Mouse (Mus musculus): ENCODE measurements at regions not wholly inside any gene's neighbourhood (a gene's known extent, or its start where the extent isn't known, plus 50 kb on each side); places are given as distances from the start of the nearest gene placed in this dataset.
"Not testable (repeated sequence)": the region's sequence is repeated elsewhere in the genome, so short reads cannot be mapped to it uniquely, and the experiment has no call there.

DNA sequence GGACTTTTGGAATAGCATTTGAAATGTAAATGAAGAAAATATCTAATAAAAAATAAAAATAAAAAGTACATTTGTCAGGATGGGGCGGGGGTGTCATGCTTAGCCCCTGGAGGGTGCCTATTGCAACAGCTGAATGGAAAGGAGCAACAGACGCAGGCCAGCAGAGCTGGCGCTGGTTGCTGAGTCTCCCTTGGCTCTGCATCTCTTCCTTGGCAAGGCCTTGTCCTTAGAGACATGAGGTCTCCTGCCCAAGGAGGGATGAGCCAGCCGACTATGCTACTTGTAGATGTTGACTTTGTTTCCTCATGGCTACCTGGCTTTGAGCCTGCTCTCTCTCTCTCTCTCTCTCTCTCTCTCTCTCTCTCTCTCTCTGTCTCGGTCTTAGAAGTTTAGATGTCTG is 166.4 kb downstream of the Opa1 start:
- no peak for DNase-seq (ENCODE audit: extremely low spot score)

DNA sequence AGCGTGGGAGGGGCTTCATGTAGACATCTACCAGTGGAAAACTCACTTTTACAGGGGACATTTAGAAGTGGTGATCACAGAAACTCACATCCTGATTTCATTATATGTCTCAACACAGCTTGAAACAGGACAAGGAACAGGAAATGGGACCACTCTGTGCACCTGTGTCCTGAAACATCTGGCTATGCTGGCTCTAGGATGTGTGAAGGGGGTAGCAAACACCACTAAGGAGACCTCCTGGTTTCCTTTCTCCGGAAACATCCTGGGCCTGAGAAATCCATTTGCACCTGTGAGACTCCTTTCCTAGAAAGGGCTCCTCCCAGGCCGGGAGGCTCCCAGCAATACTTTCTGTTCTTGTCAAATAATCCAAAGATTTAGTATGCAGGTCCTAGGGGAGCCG is 167.1 kb downstream of the Opa1 start:
- DNase-seq (ENCODE audit: extremely low spot score): no peak

DNA sequence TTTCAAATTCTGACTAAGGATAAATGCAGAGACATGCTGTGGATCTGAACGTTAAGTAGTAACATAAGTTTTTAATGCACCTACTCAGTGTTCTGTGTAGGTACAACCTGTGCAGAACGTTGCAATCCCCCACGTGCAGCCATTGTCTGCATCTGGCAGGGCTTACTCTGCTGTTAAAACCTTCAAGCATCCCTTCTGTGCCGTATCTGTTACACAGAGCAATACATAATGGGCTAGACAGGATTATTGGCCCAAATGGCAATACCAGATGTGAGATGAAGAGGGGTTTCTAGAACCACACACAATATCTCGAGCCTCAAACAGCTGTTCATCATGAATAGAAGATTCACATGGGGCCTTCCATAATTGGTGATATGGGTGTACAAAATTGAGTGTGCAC is 170.0 kb downstream of the Opa1 start:
- no peak for DNase-seq (ENCODE audit: extremely low spot score)

DNA sequence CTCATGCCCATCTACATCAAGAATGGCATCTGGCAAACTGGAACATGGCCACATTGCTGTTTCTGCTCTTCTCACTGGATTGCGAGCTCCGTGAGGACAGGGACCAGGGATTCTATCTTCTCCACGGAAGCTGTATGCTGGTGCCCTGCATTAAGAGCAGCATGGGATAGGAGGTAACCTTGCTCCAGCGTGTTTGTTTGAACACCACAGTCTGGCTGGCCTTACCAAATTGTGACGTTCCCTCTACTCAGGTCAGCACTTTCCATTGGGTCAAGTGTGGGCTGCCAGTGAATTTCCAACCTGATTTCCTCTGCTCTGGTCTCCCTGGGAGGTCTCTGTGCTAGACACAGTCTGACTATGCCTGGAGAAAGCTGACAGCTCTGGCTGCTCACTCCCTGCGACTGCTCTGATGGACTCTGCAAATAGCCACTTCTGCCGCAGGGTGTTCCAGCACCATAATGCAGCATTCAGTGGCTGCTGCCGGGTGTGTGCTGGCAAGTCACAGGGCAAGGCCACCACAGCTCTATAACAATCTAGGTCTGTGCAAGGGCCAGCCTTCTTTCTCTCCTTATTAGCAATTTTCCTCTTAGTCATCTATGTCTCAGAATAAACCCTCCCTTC is 175.6 kb downstream of the Opa1 start:
- no peak for DNase-seq (ENCODE audit: extremely low spot score)

DNA sequence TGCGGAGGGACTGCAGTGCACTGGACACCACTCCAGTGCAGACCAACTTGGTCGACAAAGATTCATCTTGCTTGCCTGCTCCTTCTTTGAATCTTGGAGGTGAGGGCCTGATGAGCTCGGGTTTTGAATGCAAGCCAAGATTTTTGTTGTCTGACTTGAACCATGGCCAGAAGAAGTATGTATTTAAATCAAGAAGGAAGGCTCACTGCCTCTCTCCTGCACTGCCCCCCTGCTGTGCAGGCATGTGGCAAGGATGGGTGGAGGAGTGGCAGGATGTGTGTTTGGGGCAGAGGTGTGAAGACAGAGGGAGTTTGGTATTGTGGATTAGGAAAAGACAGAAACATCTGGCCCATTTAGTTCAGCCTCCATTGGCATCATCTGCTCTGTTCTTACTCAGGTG is 179.1 kb downstream of the Opa1 start:
- DNase-seq (ENCODE audit: extremely low spot score): no peak

DNA sequence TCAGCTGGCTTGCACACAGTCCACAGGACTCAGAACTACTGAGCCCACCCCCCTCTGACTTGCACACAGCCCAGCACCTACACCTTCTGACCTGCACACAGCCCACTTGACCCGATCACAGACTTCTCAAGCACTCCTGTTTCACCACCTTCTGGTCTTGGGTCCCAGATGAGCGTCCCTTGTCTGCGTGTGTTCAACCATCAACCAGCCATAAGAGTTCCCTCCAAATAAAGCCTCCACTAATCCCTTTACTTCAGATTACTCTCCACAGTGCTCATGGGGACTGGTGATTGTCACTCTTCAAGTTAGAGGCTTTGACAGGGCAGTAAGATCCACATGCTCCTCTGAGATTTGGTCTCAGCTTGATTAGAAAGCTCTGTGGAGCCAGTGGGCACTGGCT is 180.3 kb downstream of the Opa1 start:
- DNase-seq (ENCODE audit: extremely low spot score): no peak

DNA sequence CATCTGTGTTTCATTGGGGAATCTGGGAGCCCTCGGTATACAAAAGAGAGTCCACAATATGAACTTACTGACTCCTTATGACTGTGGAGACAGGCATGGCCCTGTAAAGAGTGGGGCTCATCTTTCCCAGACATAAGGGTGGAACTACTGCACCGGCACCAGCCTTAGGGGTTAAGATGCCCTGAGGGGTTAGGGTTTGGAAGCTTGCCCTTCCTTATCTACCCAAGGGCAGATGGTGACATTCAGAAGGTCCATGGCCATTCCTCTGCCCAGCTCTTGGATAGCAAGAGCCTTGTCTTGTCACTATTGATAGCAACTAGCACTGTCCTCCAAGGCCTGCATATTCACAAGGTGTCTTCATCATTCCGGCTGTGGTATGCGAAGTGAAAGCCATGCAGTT is 181.5 kb downstream of the Opa1 start:
- DNase-seq (ENCODE audit: extremely low spot score): no peak

DNA sequence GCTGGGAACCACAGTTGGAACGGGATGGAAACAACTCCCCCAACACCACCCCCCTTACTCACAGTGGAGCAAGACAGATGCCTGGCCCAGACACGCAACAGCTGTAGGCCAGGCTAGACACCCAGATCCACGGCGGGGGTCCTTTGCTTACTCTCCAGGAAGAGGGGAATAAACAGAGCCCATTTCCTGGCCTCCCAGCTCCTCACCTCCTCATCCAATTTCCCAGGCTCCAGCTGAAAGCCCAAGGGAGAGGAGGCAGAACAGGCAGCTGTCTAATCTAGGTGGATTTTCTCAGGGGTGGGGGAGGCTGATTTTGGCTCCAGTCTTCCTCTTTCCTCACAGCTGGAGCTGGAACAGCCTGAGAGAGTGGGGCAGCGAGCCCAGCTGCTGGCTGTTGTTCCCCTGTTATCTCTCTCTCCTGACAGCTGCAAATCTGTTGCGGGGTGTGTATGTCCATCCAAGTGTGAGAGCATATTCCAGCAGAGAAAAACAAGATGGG is 182.7 kb downstream of the Opa1 start:
- no peak for DNase-seq (ENCODE audit: extremely low spot score)

DNA sequence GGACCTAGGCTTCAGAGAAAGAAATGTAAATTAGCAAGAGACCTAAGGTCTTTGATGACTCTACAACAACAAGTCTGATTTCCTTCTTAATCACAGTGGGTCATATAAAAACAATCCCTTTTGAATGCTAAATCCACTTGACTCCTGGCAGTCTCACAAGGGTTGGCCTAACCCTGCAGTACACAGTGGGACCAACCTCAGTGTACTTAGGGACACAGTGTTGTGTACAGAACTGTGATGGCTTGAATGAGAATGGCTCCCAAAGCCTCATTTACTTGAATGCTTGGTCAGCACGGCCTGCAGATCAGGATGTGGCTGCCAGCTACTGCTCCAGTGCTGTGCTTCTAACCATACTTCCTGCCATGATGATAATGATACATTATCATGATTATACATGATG is 185.2 kb downstream of the Opa1 start:
- no peak for DNase-seq (ENCODE audit: extremely low spot score)

DNA sequence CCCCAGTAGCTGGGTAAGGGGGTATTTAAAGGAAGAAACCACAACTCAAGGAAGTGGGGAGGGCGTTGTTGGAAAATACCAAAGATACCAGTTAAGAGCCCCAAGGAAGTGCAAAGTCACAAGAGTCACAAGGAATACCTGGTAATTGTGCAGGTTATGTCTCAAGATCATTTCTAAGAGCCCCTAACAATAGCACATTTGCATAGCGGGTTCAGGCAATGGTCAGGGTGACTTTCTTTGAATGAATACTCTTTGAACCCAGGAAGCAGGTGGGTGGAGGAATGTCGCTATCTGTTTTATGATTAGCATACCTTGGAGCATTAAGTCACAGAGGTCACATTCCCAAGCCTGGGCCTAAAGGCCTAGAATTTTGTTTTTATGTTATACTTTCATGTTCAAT is 186.7 kb downstream of the Opa1 start:
- DNase-seq (ENCODE audit: extremely low spot score): not testable (repeated sequence)

DNA sequence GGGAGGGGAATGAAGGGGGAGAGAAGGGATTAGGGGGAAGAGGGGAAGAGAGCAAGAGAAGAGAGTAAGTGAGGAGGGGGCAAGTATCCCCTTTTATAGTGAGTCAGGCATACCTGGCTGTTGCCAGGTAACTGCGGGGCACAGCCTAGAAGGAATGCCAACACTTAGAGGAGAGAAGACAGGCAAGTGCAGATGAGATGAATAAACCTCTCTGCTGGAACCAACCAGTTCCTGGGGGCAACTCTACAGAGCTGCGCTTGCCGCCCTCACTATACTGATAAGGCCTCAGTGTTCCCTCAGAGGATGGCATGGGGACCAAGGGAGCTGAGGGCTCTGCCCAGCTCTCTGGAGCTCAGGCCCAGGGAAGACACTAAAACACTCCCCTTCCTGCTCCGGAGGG is 192.2 kb downstream of the Opa1 start:
- no peak for DNase-seq (ENCODE audit: extremely low spot score)

DNA sequence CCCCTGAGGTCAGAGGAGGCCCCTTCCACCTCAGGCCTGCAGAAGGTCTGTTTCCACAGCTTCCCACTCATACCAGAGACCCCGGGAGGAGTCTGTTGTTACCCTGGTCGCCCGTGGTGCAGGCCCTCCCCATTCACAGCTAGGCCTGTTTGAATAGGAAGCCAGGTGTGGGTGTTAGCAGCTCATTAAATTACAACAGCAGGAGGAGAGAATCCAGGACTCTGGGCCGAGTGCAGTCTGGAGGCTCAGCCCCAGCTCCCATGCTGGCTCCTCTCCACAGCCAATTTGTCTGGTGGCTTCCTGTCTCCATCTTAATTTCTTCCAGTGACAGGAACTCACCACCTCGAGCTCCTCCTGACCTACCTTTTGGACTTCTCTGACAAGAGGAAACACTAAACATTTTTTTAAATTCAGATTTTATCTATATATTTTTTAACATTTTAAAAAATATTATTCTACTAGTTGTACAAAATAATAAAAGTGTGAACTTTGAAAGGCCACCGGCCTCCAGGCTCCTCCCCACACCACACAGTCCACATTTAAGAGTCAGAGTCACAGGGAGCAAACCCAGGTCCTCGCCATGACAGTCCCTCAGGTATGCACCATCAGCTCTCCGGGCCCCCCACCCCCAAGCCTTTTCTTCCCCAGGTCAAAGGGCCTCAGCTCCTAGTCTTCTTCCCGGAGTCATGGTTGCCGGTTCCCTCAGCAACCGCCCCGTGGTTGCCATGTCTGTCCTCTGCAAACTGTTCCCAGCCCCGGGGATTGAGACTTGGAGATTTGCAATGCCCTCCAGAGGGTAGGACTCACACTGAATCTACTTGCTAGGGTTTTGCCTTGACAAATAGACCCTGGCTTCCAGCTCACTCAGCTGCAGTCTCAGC is 192.8 kb downstream of the Opa1 start:
- no peak for DNase-seq (ENCODE audit: extremely low spot score)

DNA sequence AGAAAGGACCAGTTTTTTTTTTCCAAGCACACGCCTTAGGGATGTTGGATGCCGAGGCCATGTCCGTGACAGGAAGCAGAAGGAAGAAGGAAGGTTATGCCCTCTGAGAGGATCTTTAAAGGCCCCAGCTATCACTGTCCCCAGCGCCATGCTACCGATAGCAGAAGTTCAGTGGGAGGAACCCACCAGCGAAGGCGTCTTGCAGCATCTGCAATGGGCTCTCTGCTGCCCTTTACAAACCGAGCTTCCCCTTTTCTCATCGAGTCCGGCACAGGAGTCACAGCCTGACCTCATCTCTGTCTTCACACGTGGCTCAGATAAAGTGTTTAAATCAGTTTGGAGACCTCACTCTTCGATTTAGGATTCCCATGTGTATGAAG is 193.5 kb downstream of the Opa1 start:
- DNase-seq (ENCODE audit: extremely low spot score): no peak

DNA sequence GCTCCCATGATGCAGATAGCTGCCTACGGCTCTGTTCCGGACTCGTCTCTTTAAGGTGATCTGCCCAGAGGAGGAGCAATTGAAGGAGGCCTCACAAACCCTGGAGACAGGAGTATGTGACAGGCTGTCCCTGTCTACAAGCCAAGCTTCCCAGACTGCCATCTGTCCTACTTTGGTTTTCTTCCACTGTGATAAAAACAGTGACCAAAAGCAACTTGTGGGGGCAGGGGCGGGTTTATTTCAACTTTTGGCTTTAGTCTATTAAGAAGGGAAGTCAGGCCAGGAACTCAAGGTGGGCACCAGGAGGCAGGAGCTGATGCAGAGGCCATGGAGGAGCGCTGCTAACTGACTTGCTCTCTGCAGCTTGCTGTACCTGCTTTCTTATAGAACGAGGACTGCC is 193.9 kb downstream of the Opa1 start:
- no peak for DNase-seq (ENCODE audit: extremely low spot score)

DNA sequence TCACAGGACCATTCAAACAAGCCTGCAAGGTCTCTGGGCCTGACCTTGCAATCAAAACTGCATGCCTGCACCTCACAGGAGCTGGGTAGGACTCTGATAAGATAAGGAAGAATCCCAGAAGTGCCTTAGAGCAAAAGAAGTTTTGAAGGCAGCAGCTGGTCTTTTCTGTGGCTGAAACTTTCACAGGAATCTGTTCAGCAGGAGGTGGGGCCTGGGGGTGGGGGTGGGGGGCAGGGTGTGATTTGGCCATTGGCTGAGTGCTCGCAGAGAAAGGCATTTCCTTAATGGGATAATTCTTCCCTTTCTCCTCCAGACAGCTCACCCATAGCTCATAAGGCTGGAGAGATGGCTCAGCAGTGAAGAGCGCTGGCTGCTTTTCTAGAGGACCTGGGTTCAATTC is 195.8 kb downstream of the Opa1 start:
- no peak for DNase-seq (ENCODE audit: extremely low spot score)

DNA sequence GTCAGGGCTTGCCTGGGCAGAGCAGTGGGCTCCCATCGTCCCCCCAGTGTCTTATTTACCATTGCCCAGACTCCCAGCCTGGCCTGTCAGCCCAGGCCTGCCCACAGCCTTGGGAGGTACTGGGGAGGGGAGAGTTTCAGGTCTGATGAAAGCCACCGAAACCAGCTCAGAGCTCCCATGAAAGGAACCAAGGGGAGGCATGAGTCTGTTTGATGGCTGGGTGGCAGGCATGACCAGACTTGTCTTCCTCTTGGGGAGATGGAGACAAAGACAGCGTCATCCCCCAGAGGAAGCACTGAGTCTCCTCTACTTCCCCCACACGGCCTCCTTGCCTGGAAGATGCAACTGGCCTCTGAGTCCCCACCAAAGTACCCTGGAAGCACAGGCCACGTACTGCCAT is 196.7 kb downstream of the Opa1 start:
- DNase-seq (ENCODE audit: extremely low spot score): no peak

DNA sequence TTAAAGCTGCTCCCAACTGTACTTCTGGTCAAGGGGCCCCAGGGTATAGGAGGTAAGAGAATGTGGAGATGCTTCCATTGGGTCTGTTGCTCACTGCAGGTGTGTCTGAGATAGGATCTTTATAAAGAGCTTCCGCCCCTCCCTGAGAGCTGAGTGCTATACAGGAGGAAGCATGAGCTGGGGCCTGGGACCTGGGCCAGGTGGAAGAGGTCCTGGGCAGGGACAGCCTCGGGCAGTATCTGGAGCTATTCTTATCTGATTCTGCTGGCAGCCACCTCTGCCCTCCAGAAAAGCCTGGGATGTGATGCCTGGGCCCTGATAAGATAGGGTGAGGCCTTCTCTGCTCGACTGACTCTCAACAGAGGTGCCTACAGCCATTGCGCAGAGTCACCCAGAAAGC is 203.3 kb downstream of the Opa1 start:
- no peak for DNase-seq (ENCODE audit: extremely low spot score)

DNA sequence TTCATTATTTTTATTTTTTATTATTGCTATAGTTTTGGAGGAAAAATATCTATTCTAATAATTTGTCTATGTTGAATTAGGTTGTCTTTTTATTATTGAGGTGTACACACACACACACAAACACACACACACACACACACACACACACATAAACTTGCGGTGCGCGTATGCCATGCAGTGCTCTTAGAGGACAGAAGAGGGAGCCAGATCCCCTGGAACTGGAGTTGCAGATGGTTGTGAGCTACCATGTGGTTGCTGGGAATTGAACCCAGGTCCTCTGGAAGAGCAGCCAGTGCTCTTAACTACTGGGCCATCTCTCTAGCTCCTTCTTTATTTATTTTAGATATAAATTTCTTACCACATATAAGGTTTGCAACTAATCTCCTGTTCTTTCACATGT is 206.0 kb downstream of the Opa1 start:
- no peak for DNase-seq (ENCODE audit: extremely low spot score)

DNA sequence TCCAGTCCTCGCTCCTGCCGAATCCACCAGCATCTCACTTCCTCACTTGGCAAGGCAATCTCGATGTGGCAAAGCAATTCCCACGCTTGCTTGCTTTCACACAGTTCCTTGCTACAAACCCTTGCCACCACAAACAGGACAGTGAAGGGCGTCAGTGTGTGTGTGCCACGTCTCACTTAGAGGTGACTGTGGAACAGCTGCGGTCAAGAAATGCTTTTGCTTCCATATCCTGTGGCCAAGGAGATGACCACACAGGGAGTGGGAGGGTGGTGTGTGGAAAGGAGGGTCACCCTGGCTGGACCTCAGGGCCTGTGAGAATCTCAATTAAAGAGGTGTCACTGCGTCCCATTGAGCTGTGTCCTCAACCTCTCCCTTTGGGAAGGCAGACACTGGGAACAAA is 207.4 kb downstream of the Opa1 start:
- DNase-seq (ENCODE audit: extremely low spot score): no peak

DNA sequence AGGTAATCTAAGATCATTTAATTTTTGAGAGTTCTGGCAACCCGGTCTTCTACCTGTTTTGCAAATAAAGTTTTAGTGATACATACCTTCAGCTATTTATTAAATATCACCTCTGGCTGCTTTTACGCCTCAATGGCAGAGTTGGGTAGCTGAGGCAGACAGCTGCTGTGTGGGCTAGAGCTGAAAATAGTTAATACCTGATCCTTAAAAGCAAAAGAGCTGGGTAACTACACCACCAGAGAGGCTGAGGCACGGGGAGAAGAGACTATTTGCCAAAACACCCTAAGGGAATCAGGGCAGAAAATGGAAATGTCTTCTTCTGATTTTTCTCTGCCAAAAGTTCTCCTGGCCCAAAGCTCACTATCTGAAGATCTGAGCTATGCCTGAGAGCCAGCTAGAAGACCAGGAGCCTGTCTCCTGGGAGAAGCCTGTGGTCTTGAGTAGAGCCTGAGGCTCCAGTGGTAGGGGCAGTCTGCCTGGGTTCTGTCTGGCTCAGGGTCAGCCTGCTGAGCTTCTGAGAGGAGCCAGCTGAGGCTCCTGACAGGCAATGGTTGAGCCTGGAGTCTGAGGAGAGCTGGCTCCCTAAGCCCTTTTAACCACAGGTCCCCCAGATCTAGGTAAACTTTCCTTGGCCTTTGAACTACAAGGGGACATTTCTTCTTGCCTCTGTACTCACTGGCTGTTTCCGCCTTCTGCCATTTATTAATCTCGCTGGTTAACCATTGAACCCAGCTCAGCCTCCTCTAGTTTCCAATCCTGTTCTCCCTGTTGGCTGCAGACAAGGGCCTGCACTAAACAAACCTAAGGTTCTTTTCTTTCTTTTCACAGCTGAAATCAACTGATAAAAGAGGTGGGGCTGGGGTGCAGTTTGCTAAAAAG is 208.7 kb downstream of the Opa1 start:
- no peak for DNase-seq (ENCODE audit: extremely low spot score)

DNA sequence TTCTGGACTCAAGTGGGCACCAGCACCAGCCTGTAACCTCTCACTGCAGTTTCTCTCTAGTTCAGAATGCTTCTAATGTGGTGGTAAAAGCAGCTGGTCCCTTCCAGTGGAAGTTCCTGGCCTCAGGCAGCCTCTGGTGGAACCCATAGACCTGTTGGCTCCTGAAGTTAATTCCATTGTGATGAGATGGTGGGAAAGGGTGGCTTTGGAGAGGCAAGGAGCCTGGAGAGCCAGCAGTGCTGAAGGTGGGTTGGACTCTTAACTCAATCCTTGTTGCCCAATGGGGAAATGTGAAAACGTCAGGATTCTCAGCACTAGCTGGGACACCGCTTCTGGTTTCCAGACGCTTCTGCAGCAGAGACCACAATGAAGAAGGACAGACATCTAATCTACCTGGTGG is 210.9 kb downstream of the Opa1 start:
- DNase-seq (ENCODE audit: extremely low spot score): no peak

DNA sequence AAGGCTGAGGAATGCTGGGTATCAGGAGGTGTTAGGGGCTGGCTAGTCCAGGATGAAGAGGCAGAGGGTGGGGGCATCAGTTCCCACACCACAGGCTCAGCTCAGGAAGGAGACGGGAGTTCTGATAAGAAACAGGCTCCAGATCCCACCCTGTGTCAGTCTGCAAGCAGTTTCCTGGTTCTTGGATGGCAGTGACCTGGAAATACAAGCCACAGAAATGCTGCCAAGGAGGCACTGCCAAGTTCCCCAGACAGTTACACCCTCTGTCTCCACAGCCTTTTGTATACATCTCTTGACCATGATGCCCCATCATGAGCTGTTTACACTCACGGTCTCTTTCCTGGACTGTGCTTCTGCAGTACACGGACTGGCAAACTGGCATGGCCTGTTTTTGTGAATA is 220.1 kb downstream of the Opa1 start:
- no peak for DNase-seq (ENCODE audit: extremely low spot score)

DNA sequence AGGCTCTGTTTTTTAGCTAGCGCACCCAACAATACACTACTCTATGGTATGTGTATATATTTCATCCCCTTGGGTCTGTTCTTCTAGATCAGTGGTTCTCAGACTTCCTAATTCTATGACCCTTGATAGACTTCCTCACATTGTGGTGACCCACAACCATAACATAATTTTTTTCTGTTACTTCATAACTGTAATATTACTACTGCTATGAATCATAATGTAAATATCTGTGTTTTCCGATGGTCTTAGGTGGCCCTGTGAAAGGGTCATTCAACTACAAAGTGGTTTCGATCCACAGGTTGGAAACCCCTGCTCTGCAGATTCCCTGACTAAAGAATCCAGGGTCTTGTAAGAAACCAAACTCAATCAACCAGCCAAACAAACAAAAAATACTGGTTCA is 220.8 kb downstream of the Opa1 start:
- DNase-seq (ENCODE audit: extremely low spot score): no peak

All from embryo, embryonic 9.5 days (tissue).